Mouse (Mus musculus) E14TG2a.4 (cell line): ENCODE measurements at regions not wholly inside any gene's neighbourhood (a gene's known extent, or its start where the extent isn't known, plus 50 kb on each side); places are given as distances from the start of the nearest gene placed in this dataset.

Source experiments
- CTCF ChIP-seq: conservative IDR thresholded peaks from 2 replicates; pipeline ENCODE4 v1.5.1; 2014; ENCODE audit warnings: low read length
- NANOG ChIP-seq: IDR thresholded peaks from 2 replicates; pipeline ENCODE4 v1.6.1; 2014; ENCODE audit warnings: borderline replicate concordance, low read length, mixed read lengths
- POU5F1 ChIP-seq: IDR thresholded peaks from 2 replicates; pipeline ENCODE4 v1.6.1; 2014; ENCODE audit warnings: low read length, borderline replicate concordance

DNA sequence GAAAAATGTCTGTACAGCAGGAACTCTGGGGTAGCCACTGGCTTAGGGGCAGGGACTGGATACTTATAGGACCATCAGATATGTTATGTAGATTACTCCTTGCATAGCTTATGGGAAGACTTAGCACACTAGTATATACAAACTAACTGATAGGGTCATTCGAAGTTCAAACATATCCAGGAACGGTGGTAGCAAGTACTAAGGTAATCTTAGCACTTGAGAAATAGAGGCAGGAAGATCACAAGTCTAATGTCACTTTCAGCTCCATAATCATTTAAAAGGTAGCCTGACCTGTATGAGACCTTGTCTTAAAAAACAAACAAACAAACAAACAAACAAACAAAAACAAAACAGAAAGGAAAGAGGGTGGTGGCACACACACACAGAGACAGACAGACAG is 85.1 kb upstream of the S1pr1 start:
- no peak for TF ChIP-seq CTCF
- TF ChIP-seq NANOG: no peak
- no peak for TF ChIP-seq POU5F1
